8 mouse cellular contexts compared by ENCODE assay signal in the genomic region with DNA sequence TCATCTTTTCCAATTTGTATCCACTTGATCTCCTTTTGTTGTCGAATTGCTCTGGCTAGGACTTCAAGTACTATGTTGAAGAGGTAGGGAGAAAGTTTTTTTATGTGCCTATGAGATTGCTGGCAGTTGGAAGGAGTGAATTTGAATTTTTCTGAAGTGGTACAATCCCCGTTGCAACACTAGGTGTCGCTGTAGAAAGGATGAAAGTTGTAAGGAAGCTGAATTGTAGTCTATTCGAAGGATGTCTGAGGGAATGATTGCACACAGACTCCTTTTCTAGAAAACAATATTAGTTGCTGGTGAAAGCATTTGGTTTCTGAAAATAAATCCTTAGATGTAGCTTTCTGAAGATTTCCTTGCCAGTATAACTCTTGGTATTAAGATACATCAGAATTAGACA. TPM values are rescaled to one million over a fixed set of nuclear protein-coding genes. Genes with fewer than 3 reads are reported as not detected.
DNase-seq lines count a peak whose midpoint lies in the region; ATAC-seq and TF ChIP-seq lines count a peak whose summit lies in the region.
"Had no signal": no experiment of that assay in that cellular context is flagged by ENCODE, and none has a peak within 500 bp of the region (broad histone marks: within the 10 kb centered on the region; RNA-seq: fewer than 3 reads in every experiment).

No protein-coding gene starts in this region.

- peak; percentile 36; the same call in 1 of the 2 replicates for TF ChIP-seq CTCF in liver, adult 2 months (IDR thresholded peaks at IDR 0.05; ENCODE audit: low read depth, low read length)

- H3K27me3 ChIP-seq in liver, adult 2 months (ENCODE audit: control insufficient read depth, insufficient read depth, low read length), result no peaks in the 10 kb centered on the region
- H3K27me3 ChIP-seq in liver, embryonic 11.5 days (replicated peaks; ENCODE audit: control insufficient read depth, insufficient read depth, low read length), result no peaks in the 10 kb centered on the region
- H3K27me3 ChIP-seq in hindbrain, embryonic 11.5 days (ENCODE audit: control insufficient read depth, insufficient read depth, low read length), result no peaks in the 10 kb centered on the region

- intact Hi-C loops in left cerebral cortex, postnatal 4 days (cut with DNase I), result no loop called here

- ATAC-seq in liver, embryonic 11.5 days (replicated peaks; ENCODE audit: low FRiP score), result no peak
- peak; percentile 97 for ATAC-seq in common myeloid progenitor, adult 5-6 weeks (replicated peaks; ENCODE audit: low read depth, poor library complexity, severe bottlenecking)
- peak; percentile 56; the same call in 1 of the 2 replicates for ATAC-seq in hindbrain, embryonic 11.5 days (ENCODE audit: low FRiP score)

- 0% methylated on average over 4 of the region's 4 CpGs for WGBS in liver, adult 2 months
- 5% methylated on average over 4 of the region's 4 CpGs for WGBS in liver, embryonic 11.5 days
- 6% methylated on average over 4 of the region's 4 CpGs for WGBS in hindbrain, embryonic 11.5 days

- H3K36me3 ChIP-seq in liver, adult 2 months (ENCODE audit: control insufficient read depth, insufficient read depth, low read length), result no peaks in the 10 kb centered on the region
- H3K36me3 ChIP-seq in liver, embryonic 11.5 days (ENCODE audit: control insufficient read depth, insufficient read depth, low read length), result no peaks in the 10 kb centered on the region
- no peaks in the 10 kb centered on the region for H3K36me3 ChIP-seq in hindbrain, embryonic 11.5 days (ENCODE audit: control insufficient read depth, insufficient read depth, low read length)

- H3K4me3 ChIP-seq in liver, adult 2 months (ENCODE audit: insufficient read depth, low read depth, low read length), result no peak overlapping the region
- H3K4me3 ChIP-seq in liver, embryonic 11.5 days (ENCODE audit: low read depth, low read length), result no peak overlapping the region
- H3K4me3 ChIP-seq in hindbrain, embryonic 11.5 days (ENCODE audit: low read depth, low read length), result no peak overlapping the region
- H3K4me3 ChIP-seq: erythroblast, embryonic 14.5 days had no signal

- no peak overlapping the region for H3K9ac ChIP-seq in liver, adult 2 months (ENCODE audit: low read depth, low read length)
- no peak overlapping the region for H3K9ac ChIP-seq in liver, embryonic 11.5 days (ENCODE audit: low read depth, low read length)
- no peak overlapping the region for H3K9ac ChIP-seq in hindbrain, embryonic 11.5 days (ENCODE audit: low read depth, low read length)

- H3K4me2 ChIP-seq in liver, embryonic 11.5 days, result no peak overlapping the region
- no peak overlapping the region for H3K4me2 ChIP-seq in hindbrain, embryonic 11.5 days (replicated peaks; ENCODE audit: low read depth, low read length)

- H3K4me1 ChIP-seq in liver, adult 2 months (ENCODE audit: control insufficient read depth, insufficient read depth, low read length), result peaks cover 5% of the 10 kb centered on the region; the same call in 1 of the 2 replicates
- H3K4me1 ChIP-seq in liver, embryonic 11.5 days (replicated peaks; ENCODE audit: control insufficient read depth, insufficient read depth, low read length), result no peaks in the 10 kb centered on the region
- no peaks in the 10 kb centered on the region for H3K4me1 ChIP-seq in hindbrain, embryonic 11.5 days (replicated peaks; ENCODE audit: control insufficient read depth, insufficient read depth, low read length)

- H3K27ac ChIP-seq in liver, adult 2 months (replicated peaks; ENCODE audit: insufficient read depth, low read depth, low read length), result no peak overlapping the region
- no peak overlapping the region for H3K27ac ChIP-seq in liver, embryonic 11.5 days (ENCODE audit: low read depth, low read length)
- no peak overlapping the region for H3K27ac ChIP-seq in hindbrain, embryonic 11.5 days (ENCODE audit: low read depth, low read length)

- no peaks in the 10 kb centered on the region for H3K79me2 ChIP-seq in liver, adult 2 months (ENCODE audit: control insufficient read depth, insufficient read depth, low read length)

- no peak for TF ChIP-seq POLR2A in liver, adult 2 months (IDR thresholded peaks at IDR 0.05; ENCODE audit: extremely low read depth, insufficient read depth, low read length)

- H3K9me3 ChIP-seq in liver, embryonic 11.5 days (ENCODE audit: control insufficient read depth, low read length), result no peaks in the 10 kb centered on the region
- no peaks in the 10 kb centered on the region for H3K9me3 ChIP-seq in hindbrain, embryonic 11.5 days (ENCODE audit: control insufficient read depth, low read length)

- DNase-seq in liver, adult 2 months (ENCODE audit: extremely low read depth, low read depth, low spot score), result peak; percentile 67
- DNase-seq in liver, embryonic 11.5 days (ENCODE audit: low spot score), result no peak
- DNase-seq in NIH3T3 (ENCODE audit: low read depth), result peak; percentile 84
- DNase-seq in hindbrain, embryonic 11.5 days (ENCODE audit: low spot score), result peak; percentile 65
- peak; percentile 26 for DNase-seq in left cerebral cortex, postnatal 4 days
- DNase-seq in retina, adult 2 months (ENCODE audit: low read depth, low spot score), result peak; percentile 8

RNA-seq across cellular contexts. Expression of gene Selenop, which starts 54.6 kb away (rescaled TPM):
- 6,785 and 8,531 TPM in 2 replicates for total RNA-seq in liver, adult 2 months (2014; rRNA removed)
- polyA plus RNA-seq in liver, adult 2 months (2012; rRNA removed), result 1,988 and 2,372 TPM in 2 replicates
- polyA plus RNA-seq in liver, embryonic 11.5 days (2014; fragmentation: Nextera tagmentation; extraction: Ambion mirVana), result 268 and 281 TPM in 2 replicates
- 103 and 104 TPM in 2 replicates for total RNA-seq in common myeloid progenitor, adult 5-6 weeks (2017)
- 92.2 and 99.4 TPM in 2 replicates for polyA plus RNA-seq in hindbrain, embryonic 11.5 days (2014; fragmentation: Nextera tagmentation; extraction: Ambion mirVana)
- 100 to 1,000 TPM; 163 to 191 TPM for total RNA-seq in left cerebral cortex, postnatal 4 days (2021)

Comparison
In these comparisons a context has a peak if more than half of its experiments do, and no peak if none do; other contexts are left out.
1. RNA of gene Selenop, which starts 54.6 kb away (total RNA-seq): 6,785 to 8,531 TPM in liver, adult 2 months; 163 to 191 TPM in left cerebral cortex, postnatal 4 days and 103 to 104 TPM in common myeloid progenitor, adult 5-6 weeks; every median in the first group is over 10 times any median in the second.